Mouse (Mus musculus) stomach, postnatal 0 days (tissue): ENCODE measurements around the gene Cfl1.

ENCODE experiments used
- CTCF ChIP-seq: IDR thresholded peaks from 2 replicates; pipeline ENCODE4 v1.5.1; 2016; ENCODE audit warnings: antibody characterized with exemption, low read depth, mild to moderate bottlenecking, moderate library complexity
- EP300 ChIP-seq: optimal IDR thresholded peaks from 2 replicates; pipeline ENCODE3; 2016; ENCODE audit warnings: antibody characterized with exemption

DNA sequence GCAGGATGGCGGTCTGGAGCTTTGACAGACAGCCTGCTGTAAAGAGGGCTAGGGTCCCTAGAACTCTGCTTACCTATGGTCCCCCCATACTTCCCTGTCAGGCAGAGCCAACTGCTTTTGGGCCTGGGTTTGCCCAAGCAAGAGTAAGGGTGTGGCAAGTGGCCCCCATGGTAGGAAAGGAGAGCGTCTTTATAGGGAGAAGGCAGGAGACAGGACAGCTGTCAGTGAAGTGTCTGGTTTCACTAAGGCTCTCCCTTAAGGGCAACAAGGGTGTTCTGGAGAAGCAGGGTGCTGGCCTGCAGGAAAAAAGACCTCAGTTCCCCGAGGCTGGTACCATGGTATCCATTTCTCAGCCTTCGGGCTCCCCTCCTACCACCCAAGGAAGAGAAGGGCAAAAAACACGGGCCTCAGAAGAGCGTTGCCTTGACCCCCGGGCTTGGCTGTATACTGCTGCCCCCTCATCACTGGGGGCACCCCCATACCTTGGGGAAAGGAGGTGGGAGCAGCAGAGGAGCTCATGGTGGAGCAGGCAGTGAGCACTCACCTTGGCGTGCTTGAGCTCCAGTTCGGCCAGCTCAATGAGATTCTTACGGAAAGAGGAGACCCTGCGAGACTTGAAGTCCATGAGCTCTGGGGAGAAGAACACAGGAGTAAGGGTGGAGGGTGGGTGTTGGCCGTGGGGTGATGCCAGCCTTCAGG, 5.2 kb downstream of the Cfl1 start:
- TF ChIP-seq CTCF (no peak), EP300 (no peak)
